Mouse (Mus musculus): Measurements from ENCODE around the gene Cog2. TPM values are rescaled to one million over a fixed set of nuclear protein-coding genes. Genes with fewer than 3 reads are reported as not detected.

The Cog2 gene
- polyA plus RNA-seq (2015; fragmentation: Nextera tagmentation; extraction: Ambion mirVana) = 35.4 and 38.1 TPM in 2 replicates

- Histone ChIP-seq H3K36me3 (replicated peaks) (no peaks in the 10 kb centered on the region), H3K4me3 (peak within 1 kb of the TSS; percentile 86), H3K4me1 (peaks cover 19% of the 10 kb centered on the region), H3K27ac (0 out of 2 replicates have a peak within 1 kb of the TSS, but pooled peaks have one; percentile 3), H3K27me3 (replicated peaks) (0 out of 2 replicates have a peak, but pooled peaks cover 4% of the 10 kb centered on the region), H3K4me2 (peak within 1 kb of the TSS; percentile 89), H3K9me3 (no peaks in the 10 kb centered on the region), H3K9ac (peak within 1 kb of the TSS; percentile 82)
- WGBS = 10% methylated on average over 50 of the region's 50 CpGs
- ATAC-seq (replicated peaks) = peak; percentile 99
Observed at GRCm38 (mm10) chr8:124520249-124521080, at the start of gene Cog2. Gene Cog2, plus strand, starts transcription at chr8:124520767.

GRCm38 (mm10) chr8:124475690-124476089, 44.9 kb upstream of the Cog2 start:
- WGBS = 78% methylated on average over 5 of the region's 5 CpGs
- no peaks in the 10 kb centered on the region for H3K27me3 ChIP-seq (replicated peaks)
- no peaks in the 10 kb centered on the region for H3K36me3 ChIP-seq (replicated peaks)

GRCm38 (mm10) chr8:124476701-124477100, 43.9 kb upstream of the Cog2 start:
- Histone ChIP-seq H3K4me1 (no peaks in the 10 kb centered on the region), H3K9ac (no peak overlapping the region), H3K27me3 (replicated peaks) (no peaks in the 10 kb centered on the region), H3K27ac (no peak overlapping the region), H3K4me3 (no peak overlapping the region), H3K36me3 (replicated peaks) (no peaks in the 10 kb centered on the region), H3K4me2 (no peak overlapping the region), H3K9me3 (no peaks in the 10 kb centered on the region)
- no peak for ATAC-seq (replicated peaks)
- 41% methylated on average over 9 of the region's 9 CpGs for WGBS

More at GRCm38 (mm10) chr8:124475690-124476089, 44.9 kb upstream of the Cog2 start:
- ATAC-seq (replicated peaks) = no peak
- Histone ChIP-seq H3K4me2 (no peak overlapping the region), H3K9ac (no peak overlapping the region), H3K4me3 (no peak overlapping the region), H3K9me3 (no peaks in the 10 kb centered on the region), H3K27ac (no peak overlapping the region), H3K4me1 (no peaks in the 10 kb centered on the region)

- no peaks in the 10 kb centered on the region for H3K36me3 ChIP-seq (replicated peaks)
- no peak overlapping the region for H3K9ac ChIP-seq
- H3K4me3 ChIP-seq = no peak overlapping the region
- H3K4me2 ChIP-seq = no peak overlapping the region
- H3K27ac ChIP-seq = no peak overlapping the region
- H3K4me1 ChIP-seq = no peaks in the 10 kb centered on the region
- no peaks in the 10 kb centered on the region for H3K27me3 ChIP-seq (replicated peaks)
- 78% methylated on average over 3 of the region's 3 CpGs for WGBS
- no peak for ATAC-seq (replicated peaks)
- no peaks in the 10 kb centered on the region for H3K9me3 ChIP-seq
Observed at GRCm38 (mm10) chr8:124479251-124479650, 41.3 kb upstream of the Cog2 start.

GRCm38 (mm10) chr8:124480321-124480720, 40.2 kb upstream of the Cog2 start:
- H3K36me3 ChIP-seq (replicated peaks) = no peaks in the 10 kb centered on the region
- ATAC-seq (replicated peaks) = no peak
- no peak overlapping the region for H3K9ac ChIP-seq
- no peaks in the 10 kb centered on the region for H3K9me3 ChIP-seq
- H3K4me1 ChIP-seq = no peaks in the 10 kb centered on the region
- no peak overlapping the region for H3K4me3 ChIP-seq
- H3K4me2 ChIP-seq = no peak overlapping the region
- 86% methylated on average over 8 of the region's 8 CpGs for WGBS
- no peak overlapping the region for H3K27ac ChIP-seq
- H3K27me3 ChIP-seq (replicated peaks) = no peaks in the 10 kb centered on the region

GRCm38 (mm10) chr8:124482790-124483189, 37.8 kb upstream of the Cog2 start:
- H3K27me3 ChIP-seq (replicated peaks) = no peaks in the 10 kb centered on the region
- no peak overlapping the region for H3K27ac ChIP-seq
- no peak overlapping the region for H3K9ac ChIP-seq
- no peak overlapping the region for H3K4me3 ChIP-seq
- H3K4me1 ChIP-seq = no peaks in the 10 kb centered on the region
- 86% methylated on average over 2 of the region's 2 CpGs for WGBS
- ATAC-seq (replicated peaks) = no peak
- H3K4me2 ChIP-seq = no peak overlapping the region
- H3K9me3 ChIP-seq = no peaks in the 10 kb centered on the region
- no peaks in the 10 kb centered on the region for H3K36me3 ChIP-seq (replicated peaks)

- H3K4me2 ChIP-seq = no peak overlapping the region
- 74% methylated on average over 7 of the region's 7 CpGs for WGBS
- no peak for ATAC-seq (replicated peaks)
- H3K9me3 ChIP-seq = no peaks in the 10 kb centered on the region
- no peaks in the 10 kb centered on the region for H3K36me3 ChIP-seq (replicated peaks)
- no peak overlapping the region for H3K9ac ChIP-seq
- no peak overlapping the region for H3K27ac ChIP-seq
- H3K4me1 ChIP-seq = no peaks in the 10 kb centered on the region
- H3K27me3 ChIP-seq (replicated peaks) = no peaks in the 10 kb centered on the region
- no peak overlapping the region for H3K4me3 ChIP-seq
Observed at GRCm38 (mm10) chr8:124483356-124484115, 37.0 kb upstream of the Cog2 start.

GRCm38 (mm10) chr8:124489311-124489710, 31.3 kb upstream of the Cog2 start:
- H3K36me3 ChIP-seq (replicated peaks) = no peaks in the 10 kb centered on the region
- no peak overlapping the region for H3K9ac ChIP-seq
- no peaks in the 10 kb centered on the region for H3K9me3 ChIP-seq
- H3K27ac ChIP-seq = no peak overlapping the region
- no peak for ATAC-seq (replicated peaks)
- 87% methylated on average over 6 of the region's 6 CpGs for WGBS
- no peaks in the 10 kb centered on the region for H3K27me3 ChIP-seq (replicated peaks)
- H3K4me3 ChIP-seq = no peak overlapping the region
- no peak overlapping the region for H3K4me2 ChIP-seq
- H3K4me1 ChIP-seq = no peaks in the 10 kb centered on the region

GRCm38 (mm10) chr8:124489786-124490185, 30.8 kb upstream of the Cog2 start:
- Histone ChIP-seq H3K27me3 (replicated peaks) (no peaks in the 10 kb centered on the region), H3K9me3 (no peaks in the 10 kb centered on the region), H3K27ac (no peak overlapping the region), H3K4me3 (no peak overlapping the region), H3K4me2 (no peak overlapping the region), H3K9ac (no peak overlapping the region), H3K36me3 (replicated peaks) (no peaks in the 10 kb centered on the region), H3K4me1 (no peaks in the 10 kb centered on the region)
- no peak for ATAC-seq (replicated peaks)
- 87% methylated on average over 6 of the region's 6 CpGs for WGBS

- H3K36me3 ChIP-seq (replicated peaks) = no peaks in the 10 kb centered on the region
- no peaks in the 10 kb centered on the region for H3K27me3 ChIP-seq (replicated peaks)
- H3K9me3 ChIP-seq = no peaks in the 10 kb centered on the region
- H3K4me3 ChIP-seq = no peak overlapping the region
- no peak overlapping the region for H3K4me2 ChIP-seq
- WGBS = 70% methylated on average over 3 of the region's 3 CpGs
- no peak overlapping the region for H3K9ac ChIP-seq
- H3K4me1 ChIP-seq = no peaks in the 10 kb centered on the region
- ATAC-seq (replicated peaks) = no peak
- no peak overlapping the region for H3K27ac ChIP-seq
Observed at GRCm38 (mm10) chr8:124494397-124494796, 26.2 kb upstream of the Cog2 start.

GRCm38 (mm10) chr8:124494955-124495354, 25.6 kb upstream of the Cog2 start:
- no peak overlapping the region for H3K27ac ChIP-seq
- WGBS = 89% methylated on average over 15 of the region's 15 CpGs
- no peak overlapping the region for H3K4me3 ChIP-seq
- no peaks in the 10 kb centered on the region for H3K36me3 ChIP-seq (replicated peaks)
- no peaks in the 10 kb centered on the region for H3K4me1 ChIP-seq
- H3K4me2 ChIP-seq = no peak overlapping the region
- H3K27me3 ChIP-seq (replicated peaks) = no peaks in the 10 kb centered on the region
- no peak for ATAC-seq (replicated peaks)
- H3K9ac ChIP-seq = no peak overlapping the region
- no peaks in the 10 kb centered on the region for H3K9me3 ChIP-seq

- Histone ChIP-seq H3K9me3 (no peaks in the 10 kb centered on the region), H3K4me1 (no peaks in the 10 kb centered on the region), H3K9ac (no peak overlapping the region), H3K4me2 (no peak overlapping the region), H3K27me3 (replicated peaks) (no peaks in the 10 kb centered on the region), H3K4me3 (no peak overlapping the region), H3K36me3 (replicated peaks) (no peaks in the 10 kb centered on the region), H3K27ac (no peak overlapping the region)
- no peak for ATAC-seq (replicated peaks)
- WGBS = 81% methylated on average over 11 of the region's 11 CpGs
Observed at GRCm38 (mm10) chr8:124495676-124496075, 24.9 kb upstream of the Cog2 start.

All from midbrain, embryonic 15.5 days (tissue).